Mouse (Mus musculus): ENCODE measurements at regions not wholly inside any gene's neighbourhood (a gene's known extent, or its start where the extent isn't known, plus 50 kb on each side); places are given as distances from the start of the nearest gene placed in this dataset.

GRCm38 (mm10) chr4:81111307-81111706 is 200.9 kb downstream of the Lurap1l start:
- TF ChIP-seq CTCF (IDR thresholded peaks at IDR 0.05), result peak; percentile 57
- TF ChIP-seq POLR2A (IDR thresholded peaks at IDR 0.05; ENCODE audit: insufficient read depth, low read depth, low read length), result no peak
